Mouse (Mus musculus) heart, postnatal 10 days (tissue): ENCODE measurements around the gene Dync2li1. TPM values are rescaled to one million over a fixed set of nuclear protein-coding genes. Genes with fewer than 3 reads are reported as not detected.
A peak's percentile ranks its signal among the peaks of the same experiment; 100 is the strongest.

Experiments used
- DNase-seq, 2 experiments: peaks; one replicate each; pipeline ENCODE4 v3.0.0; 2021
- intact Hi-C: fragments of 180-260 bp; cut with DNase I; formaldehyde crosslinking; loops from one replicate; pipeline ENCODE4 v1.15.1; 2025
- total RNA-seq, 2 experiments: library from RNA; stranded (reverse); gene quantifications; 2 replicates each; pipeline ENCODE4 v1.2.3; 2021

The Dync2li1 gene
- total RNA-seq, 2 experiments from 2014 or later, result 4.3 to 5.0 TPM

- no peak for DNase-seq
- intact Hi-C loops, result no loop called here
Observed at GRCm38 (mm10) chr17:84644292-84645050, 18.2 kb downstream of the Dync2li1 start.

- no peak for DNase-seq
- intact Hi-C loops, result no loop called here
Observed at GRCm38 (mm10) chr17:84645119-84645518, 18.8 kb downstream of the Dync2li1 start.

DNA sequence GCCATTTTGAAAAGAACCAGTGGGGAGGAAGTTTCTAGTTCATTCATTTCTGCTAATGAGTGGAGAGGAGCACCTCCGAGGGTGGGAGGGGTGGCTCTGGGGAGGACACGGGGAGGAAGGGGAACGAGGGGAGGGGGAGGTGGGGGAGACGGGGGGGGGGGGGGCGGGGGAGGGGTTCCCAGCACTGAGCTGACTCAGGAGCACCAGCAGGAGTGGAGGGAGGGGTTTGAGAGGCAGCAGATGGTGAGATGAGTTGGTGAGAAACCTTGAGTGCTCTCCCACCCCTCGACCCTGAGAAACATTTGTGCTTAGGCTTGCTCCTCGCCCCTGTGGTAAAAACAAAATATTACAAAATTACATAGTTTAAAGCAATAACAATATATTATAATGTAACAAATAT, 19.6 kb downstream of the Dync2li1 start:
- intact Hi-C loops, result no loop called here
- no peak for DNase-seq

DNA sequence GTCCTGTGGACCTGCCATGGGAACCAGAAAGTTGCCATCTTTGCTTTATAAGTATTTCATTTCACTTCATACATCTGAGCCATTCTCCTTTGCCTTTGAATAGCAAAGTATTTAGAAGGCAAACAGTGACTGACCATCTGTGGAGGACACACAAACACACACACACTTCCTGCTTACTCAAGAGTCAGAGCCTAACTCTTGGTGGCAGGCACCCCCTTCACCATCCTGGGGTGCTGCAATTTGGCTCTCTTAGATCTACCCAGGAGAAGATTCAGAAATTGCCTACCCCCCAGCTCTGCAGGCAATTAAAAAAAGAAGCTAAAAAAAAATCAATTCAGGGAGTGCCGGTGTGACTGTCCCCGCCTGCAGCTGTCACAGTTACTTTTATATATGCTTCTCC, 20.2 kb downstream of the Dync2li1 start:
- intact Hi-C loops, result no loop called here
- no peak for DNase-seq

GRCm38 (mm10) chr17:84647630-84648029, 21.3 kb downstream of the Dync2li1 start:
- intact Hi-C loops, result no loop called here
- DNase-seq, result no peak

DNA sequence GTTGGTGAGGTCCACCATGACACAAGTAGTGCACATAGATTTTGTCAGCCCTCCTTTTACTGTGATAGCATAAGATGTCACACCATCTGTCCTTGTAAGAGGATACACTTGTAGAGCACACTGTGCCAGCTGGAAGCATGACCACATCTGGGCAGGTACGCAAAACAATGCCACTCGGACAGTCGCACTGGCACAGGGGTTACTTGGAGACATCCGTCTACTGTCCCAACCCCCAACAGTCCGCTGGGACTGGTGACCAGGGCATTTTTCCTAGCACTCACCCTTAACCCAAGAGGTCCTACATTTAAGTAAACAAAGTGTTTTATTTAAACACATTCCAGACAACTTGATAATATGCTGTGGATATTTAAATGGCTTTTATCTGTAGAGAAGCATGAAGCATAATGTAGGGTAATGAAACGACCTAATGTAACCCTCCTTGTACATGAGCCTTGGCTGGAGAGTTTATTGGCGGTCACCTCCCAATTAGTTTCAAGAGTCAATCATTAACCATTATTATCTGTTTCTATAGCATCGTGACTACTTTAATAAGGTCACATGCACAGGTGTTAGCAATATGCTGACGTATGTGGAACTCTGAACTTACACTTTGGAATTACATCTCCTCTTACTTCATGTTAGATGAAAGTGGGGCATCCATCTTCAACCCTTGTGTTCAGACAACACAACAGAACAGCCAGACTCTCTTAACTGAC, 24.2 kb downstream of the Dync2li1 start:
- intact Hi-C loops, result no loop called here
- DNase-seq, result no peak

DNA sequence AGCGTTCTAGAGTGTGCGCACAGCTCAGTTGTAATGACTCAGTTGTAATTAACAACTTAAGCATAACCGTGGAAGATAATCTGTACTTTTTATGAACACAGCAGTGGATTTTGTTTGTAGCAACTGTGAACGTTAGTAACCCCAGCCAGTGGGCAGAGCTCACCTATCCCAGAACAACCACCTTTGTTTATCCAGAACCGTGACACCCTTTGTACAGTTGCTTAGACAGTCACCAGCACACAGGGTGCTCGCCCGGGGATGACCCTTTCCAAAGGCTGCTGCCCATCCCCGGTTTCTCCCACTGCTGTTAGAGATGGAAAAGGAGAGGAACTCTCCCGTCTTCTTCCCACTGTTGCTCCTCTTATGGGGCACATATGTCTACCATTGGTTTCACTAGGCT, 27.2 kb downstream of the Dync2li1 start:
- DNase-seq, result no peak
- intact Hi-C loops, result no loop called here

GRCm38 (mm10) chr17:84656205-84656604, 29.9 kb downstream of the Dync2li1 start:
- intact Hi-C loops, result no loop called here
- DNase-seq, result no peak

- intact Hi-C loops, result no loop called here
- DNase-seq, result no peak
Observed at GRCm38 (mm10) chr17:84656653-84657421, 30.5 kb downstream of the Dync2li1 start.

- no peak for DNase-seq
- intact Hi-C loops, result no loop called here
Observed at GRCm38 (mm10) chr17:84657422-84657732, 31.1 kb downstream of the Dync2li1 start.

- intact Hi-C loops, result no loop called here
- no peak for DNase-seq
Observed at GRCm38 (mm10) chr17:84657782-84658181, 31.5 kb downstream of the Dync2li1 start.

DNA sequence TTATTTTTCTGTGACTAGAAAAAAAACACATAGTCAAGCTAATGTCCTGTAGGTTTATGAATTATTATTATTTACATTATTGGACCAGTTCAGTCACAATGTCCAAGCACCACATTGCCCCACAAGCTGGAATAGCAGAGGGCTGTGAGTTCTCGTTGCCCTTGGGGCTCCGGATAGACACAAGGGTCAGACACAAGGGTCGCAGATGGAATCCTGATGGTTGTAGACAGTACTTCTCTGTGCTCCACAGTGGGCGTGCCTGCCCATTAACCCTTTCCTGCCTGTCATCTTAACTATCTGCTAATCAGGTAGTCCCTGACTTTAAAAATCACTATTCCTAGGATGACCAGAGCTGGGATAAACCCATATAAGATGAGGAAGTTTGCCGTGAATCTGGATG, 31.9 kb downstream of the Dync2li1 start:
- intact Hi-C loops, result no loop called here
- DNase-seq, result no peak

- DNase-seq, result no peak
Observed at GRCm38 (mm10) chr17:84658951-84659350, 32.7 kb downstream of the Dync2li1 start.

GRCm38 (mm10) chr17:84665053-84665452, 38.8 kb downstream of the Dync2li1 start:
- intact Hi-C loops, result no loop called here
- no peak for DNase-seq

More at GRCm38 (mm10) chr17:84658951-84659350, 32.7 kb downstream of the Dync2li1 start:
- intact Hi-C loops, result no loop called here

DNA sequence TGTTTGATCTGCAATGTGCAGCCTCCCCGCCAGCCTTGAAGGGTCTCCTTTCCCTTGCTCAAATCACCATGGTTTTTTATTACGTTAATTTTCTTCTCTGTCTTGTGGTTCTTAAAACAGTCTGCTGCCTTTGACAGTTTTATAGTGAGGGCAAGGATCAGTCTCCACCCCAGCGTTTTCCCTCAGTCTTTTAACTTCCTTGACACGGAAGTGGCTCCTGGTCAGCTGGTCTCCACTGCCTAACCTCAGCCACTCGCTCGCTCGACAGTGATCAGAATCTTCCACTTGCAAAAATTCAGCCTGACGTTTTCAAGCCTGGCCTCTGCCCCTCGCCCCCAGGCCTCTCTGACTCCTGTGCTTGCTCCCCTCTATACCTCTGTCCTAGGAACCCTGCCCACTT, 39.4 kb downstream of the Dync2li1 start:
- intact Hi-C loops, result no loop called here
- DNase-seq, result no peak

GRCm38 (mm10) chr17:84667848-84668247, 41.6 kb downstream of the Dync2li1 start:
- DNase-seq, result no peak
- intact Hi-C loops, result no loop called here

- intact Hi-C loops, result no loop called here
- no peak for DNase-seq
Observed at GRCm38 (mm10) chr17:84672376-84673369, 46.4 kb downstream of the Dync2li1 start.

DNA sequence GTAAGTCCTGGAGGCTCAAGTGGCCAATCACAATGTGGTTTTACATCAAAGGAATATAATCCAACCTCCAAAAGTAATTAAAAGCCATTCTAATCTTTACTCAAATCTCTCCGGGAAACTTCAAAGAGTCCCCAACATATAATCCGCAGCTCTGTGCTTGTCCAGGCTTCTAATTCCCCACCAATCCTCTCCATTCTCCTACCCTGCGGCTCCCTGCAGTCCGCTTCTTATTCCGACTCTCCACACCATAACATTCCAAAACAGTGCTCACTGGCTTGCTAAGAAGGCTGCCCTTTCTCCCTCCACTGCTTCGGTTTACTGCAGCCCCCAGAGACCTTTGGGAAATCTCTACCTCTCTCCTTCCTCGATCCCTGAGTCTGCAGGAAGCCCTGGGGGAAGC, 47.8 kb downstream of the Dync2li1 start:
- intact Hi-C loops, result no loop called here

DNA sequence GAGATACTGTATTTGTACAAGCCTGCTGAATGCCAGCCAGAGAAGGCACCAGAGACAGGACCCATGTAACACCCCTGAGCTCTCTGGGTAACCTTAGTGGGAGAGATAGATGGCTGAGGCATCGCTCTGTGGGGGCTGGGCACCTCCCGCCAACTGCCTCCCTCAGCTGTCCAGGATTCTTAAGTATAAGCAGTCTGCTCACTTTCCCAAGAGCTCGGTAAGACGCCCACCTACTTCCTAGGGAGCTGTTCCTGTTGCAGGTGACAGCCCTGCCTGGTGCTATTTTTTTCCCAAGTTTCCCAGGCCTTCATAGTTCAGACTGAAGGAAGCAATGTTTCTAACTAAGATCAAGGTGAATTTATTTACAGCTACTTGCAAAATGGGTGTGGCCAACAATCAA, 48.9 kb downstream of the Dync2li1 start:
- intact Hi-C loops, result no loop called here
- no peak for DNase-seq

More for the DNA sequence above, 47.8 kb downstream of the Dync2li1 start:
- no peak for DNase-seq

DNA sequence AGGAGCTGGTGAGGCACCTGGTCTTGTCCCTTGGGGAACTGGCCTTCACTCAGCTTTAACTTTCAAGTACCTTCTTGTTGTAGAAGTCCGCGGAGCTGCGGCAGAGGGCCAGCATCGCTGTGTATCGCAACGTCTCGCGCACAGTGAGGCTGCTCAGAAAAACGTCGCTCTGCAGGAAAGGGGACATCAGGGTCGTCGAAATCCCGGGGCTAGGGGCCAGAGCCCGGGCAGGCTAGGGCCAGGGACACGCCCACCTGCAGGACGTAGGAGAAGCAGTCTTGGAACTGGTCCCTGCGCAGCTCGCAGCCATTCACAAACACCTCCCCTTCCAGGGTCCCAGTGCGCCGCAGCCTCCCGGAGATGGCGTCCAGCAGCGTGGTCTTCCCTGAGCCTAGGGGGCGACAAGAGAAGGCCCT, 49.7 kb downstream of the Dync2li1 start, which contains the start of gene Abcg8:
Gene Abcg8 (plus strand): TSS at position 352 of the 416 bp plus-strand sequence.
- DNase-seq, result peak; percentile 34 to 36

More for the DNA sequence above, 49.7 kb downstream of the Dync2li1 start, which contains the start of gene Abcg8:
- intact Hi-C loops, result no loop called here
